Mouse (Mus musculus) left cerebral cortex, postnatal 4 days (tissue): ENCODE results near the gene Fam219a. TPM values are rescaled to one million over a fixed set of nuclear protein-coding genes. Genes with fewer than 3 reads are reported as not detected.

ENCODE experiments used
- DNase-seq: peaks from one replicate; pipeline ENCODE4 v3.0.0-alpha.2; 2022
- intact Hi-C: fragments of 180-260 bp; cut with DNase I; formaldehyde crosslinking; loops from one replicate; pipeline ENCODE4 v1.15.1; 2025
- total RNA-seq, 2 experiments: library from RNA; stranded (reverse); gene quantifications; 2 replicates each; pipeline ENCODE4 v1.2.3; 2021

The Fam219a gene
- total RNA-seq, result 100 to 1,000 TPM; 146 to 159 TPM

DNA sequence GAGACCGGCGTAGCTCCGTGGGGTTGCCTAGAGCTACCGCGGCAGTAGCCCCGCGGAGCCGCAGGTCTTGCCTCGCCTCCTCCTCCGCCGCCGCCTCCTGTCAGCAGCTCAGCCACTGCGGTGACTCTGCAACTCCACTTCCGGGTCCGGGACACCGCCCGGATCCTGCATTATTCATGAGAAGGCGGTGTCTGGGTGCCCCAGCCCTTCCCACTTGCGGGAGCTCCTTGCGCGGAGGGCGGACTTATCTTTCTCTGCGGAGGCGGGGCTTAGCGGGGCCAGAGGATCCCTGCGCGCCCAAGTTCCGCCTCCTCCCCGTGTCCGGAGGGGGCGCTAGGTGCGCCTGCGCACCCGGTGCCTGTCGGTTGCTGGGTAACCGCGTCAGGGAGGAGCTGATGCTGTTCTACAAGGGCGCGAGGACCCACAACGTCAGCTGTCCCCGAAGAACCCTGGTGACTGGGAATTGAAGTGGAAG is at the start of gene Fam219a, which contains the start of gene Dnaic1:
TSS of gene Fam219a (minus strand) at position 128 of the 475 bp plus-strand sequence.
TSS of gene Dnaic1 (plus strand) at position 365 of the 475 bp plus-strand sequence.
- DNase-seq, result peak; percentile 99
- intact Hi-C loops, result no loop called here

- DNase-seq, result peak; percentile 91
- intact Hi-C loops, result no loop called here
Measured at GRCm38 (mm10) chr4:41615661-41616599, 46.6 kb upstream of the Fam219a start.

DNA sequence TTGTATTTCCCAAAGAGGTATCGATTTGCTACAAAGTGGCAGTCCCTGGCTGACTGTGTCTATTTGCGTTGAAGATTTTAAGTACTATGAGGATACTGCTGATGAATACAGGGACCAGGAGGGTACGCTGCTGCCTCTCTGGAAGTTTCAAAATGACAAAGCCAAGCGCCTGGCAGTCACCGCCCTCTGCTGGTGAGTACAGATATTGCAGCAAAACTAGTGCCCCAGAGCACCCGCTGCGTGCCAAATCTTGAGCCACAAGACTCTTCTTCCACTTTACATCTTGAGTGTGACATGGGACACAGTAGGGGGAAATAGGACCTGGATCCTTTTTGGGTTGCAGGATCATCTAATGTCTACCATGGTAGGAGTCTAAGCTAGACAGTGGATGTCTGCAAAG is 44.8 kb upstream of the Fam219a start:
- intact Hi-C loops, result loop anchor here (5.0 kb wide), 1 partner anchor 92 kb away; no protein-coding TSS in a partner anchor
- DNase-seq, result peak; percentile 87

- intact Hi-C loops, result loop anchor here (5.0 kb wide), 1 partner anchor 90 kb away; no protein-coding TSS in a partner anchor
- DNase-seq, result peak; percentile 92
Measured at GRCm38 (mm10) chr4:41612166-41612565, 42.8 kb upstream of the Fam219a start.

GRCm38 (mm10) chr4:41610594-41610980 is 41.2 kb upstream of the Fam219a start:
- peak; percentile 63 for DNase-seq
- intact Hi-C loops, result loop anchor here (5.0 kb wide), 1 partner anchor 88 kb away; no protein-coding TSS in a partner anchor

DNA sequence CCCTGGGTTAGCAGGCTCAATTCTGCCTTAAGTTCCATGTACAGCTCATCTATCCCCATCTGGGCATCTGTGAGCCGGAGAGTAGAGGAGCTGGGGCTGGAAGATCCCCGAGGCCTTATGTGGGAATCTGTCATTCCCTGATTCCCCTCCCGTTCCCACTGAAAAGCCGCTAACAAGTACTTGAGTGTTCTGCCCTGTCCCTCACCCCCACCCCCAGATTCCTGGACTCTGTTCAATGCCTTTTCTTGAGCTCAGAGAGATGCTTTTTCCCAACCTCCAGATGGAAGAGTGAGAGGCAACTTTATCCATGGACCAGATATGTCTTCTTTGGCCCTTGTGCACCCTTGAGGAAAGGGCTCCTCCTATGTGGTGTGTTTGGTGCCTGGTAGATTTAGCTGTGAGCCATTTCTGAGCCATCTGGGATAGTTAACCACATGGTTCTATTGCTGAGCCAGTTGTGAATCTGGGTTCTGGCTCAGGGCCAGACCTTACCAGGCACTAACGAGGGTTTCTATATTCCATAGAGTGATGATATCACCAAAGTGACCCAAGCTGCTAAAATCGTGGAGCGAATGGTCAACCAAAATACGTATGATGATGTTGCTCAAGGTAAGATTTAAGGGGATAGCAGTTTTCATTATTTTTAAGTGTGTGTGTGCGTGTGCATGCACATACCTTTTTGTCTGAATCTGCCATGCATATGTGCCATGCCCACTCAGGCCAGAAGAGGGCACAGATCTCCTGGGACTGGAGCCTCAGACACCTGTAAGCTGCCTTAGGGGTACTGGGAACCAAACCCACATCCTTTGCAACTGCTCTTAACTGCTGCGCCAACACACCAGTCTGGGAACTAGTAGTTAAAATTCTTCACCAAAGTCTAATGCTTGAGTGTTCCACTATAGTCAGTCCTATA is 40.6 kb upstream of the Fam219a start:
- DNase-seq, result peak; percentile 57
- intact Hi-C loops, result loop anchor here (5.0 kb wide), 1 partner anchor 88 kb away; no protein-coding TSS in a partner anchor

- DNase-seq, result no peak
- intact Hi-C loops, result no loop called here
Measured at GRCm38 (mm10) chr4:41606784-41607183, 37.4 kb upstream of the Fam219a start.

DNA sequence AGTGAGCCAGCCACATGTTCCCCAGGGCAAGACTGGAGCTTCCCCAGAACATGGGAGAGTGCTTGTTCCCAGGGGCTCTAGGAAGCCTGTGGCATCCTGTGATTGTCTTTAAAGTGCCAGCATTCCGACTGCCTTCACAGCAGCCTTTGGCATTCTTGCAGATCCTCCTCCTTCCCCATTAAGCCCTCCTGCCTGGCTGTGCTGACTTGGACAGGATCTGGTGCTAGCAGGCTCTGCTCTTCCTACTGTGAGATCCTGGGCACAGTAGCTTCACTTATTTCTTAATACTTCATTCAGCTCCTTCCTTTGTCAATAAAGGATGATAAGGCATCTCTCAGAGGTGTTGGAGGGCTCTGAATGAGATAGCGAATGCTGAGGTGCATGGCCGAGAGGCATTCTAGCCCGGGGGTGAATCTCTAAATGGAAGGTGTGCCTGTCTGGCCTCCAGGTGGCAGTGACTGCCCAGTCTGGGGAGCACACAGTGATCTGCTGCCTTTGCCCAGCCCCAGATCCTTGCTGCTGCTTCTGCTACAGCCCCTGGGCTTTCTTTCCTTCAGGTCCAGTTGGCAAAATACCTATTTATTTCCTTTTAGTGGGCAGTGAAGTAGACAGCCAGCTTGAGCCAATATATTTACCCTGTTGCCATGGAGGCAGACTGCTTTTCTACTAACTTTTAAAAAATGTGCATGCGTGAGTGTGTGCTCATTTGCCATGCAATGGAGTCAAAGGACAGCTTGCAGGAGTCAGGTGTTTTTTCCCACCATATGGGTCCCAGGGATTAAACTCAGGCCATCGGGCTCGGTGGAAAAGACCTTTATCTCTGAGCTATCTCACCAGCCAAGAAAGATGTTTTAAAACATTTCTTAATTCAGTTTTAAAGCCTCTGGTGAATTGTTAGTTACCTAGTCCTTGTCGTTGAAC is 35.4 kb upstream of the Fam219a start:
- peak; percentile 70 for DNase-seq
- intact Hi-C loops, result no loop called here

- DNase-seq, result no peak
- intact Hi-C loops, result no loop called here
Measured at GRCm38 (mm10) chr4:41602818-41603217, 33.5 kb upstream of the Fam219a start.

DNA sequence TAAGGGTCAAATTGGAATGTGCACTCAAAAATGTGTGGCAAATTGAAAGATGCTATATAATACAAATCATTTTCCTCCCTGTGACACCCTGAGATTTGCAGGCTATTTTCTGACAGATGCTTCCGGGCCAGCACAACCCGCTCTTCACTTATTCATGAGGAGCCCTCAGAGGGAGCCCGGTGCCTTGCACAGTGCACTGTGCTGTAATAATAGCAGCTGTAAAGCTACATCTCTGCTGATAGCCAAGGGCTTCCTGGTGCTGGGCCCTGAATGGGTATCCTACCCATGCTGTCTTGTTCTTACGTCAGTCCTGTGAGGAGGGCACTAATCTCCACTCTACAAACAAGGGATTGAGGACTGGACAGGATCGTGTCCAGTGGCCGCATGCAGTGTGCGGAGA is 14.0 kb upstream of the Fam219a start:
- intact Hi-C loops, result no loop called here
- DNase-seq, result no peak

GRCm38 (mm10) chr4:41575914-41576313 is 6.6 kb upstream of the Fam219a start:
- intact Hi-C loops, result no loop called here
- no peak for DNase-seq

GRCm38 (mm10) chr4:41573492-41573891 is 4.2 kb upstream of the Fam219a start:
- DNase-seq, result peak; percentile 18
- intact Hi-C loops, result no loop called here

GRCm38 (mm10) chr4:41571490-41571889 is 2.2 kb upstream of the Fam219a start:
- peak; percentile 44 for DNase-seq
- intact Hi-C loops, result no loop called here

GRCm38 (mm10) chr4:41568682-41569410 is 492 bp downstream of the Fam219a start:
- DNase-seq, result peak; percentile 70
- intact Hi-C loops, result no loop called here

GRCm38 (mm10) chr4:41568239-41568638 is 1.1 kb downstream of the Fam219a start:
- intact Hi-C loops, result no loop called here
- DNase-seq, result peak; percentile 64

DNA sequence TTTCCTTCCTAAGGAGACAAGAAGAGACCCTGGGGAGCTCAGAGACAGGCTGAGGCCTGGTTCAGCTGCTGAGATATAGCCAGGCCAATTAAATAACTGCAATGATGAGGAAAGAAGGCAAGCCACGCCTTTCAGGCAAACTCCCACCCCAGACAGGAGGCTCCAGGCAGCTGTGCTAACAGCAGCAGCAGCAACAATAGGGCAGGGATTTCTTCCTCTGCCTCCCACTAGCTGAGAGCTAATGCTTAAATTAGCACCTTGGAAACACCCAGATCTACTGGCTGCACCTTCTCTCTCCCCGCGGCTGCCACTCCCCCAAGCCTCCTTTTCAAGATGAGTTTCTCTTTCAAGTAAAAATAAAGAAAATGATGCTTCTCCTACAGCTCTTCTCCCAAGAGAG is 3.2 kb downstream of the Fam219a start:
- intact Hi-C loops, result no loop called here
- no peak for DNase-seq

DNA sequence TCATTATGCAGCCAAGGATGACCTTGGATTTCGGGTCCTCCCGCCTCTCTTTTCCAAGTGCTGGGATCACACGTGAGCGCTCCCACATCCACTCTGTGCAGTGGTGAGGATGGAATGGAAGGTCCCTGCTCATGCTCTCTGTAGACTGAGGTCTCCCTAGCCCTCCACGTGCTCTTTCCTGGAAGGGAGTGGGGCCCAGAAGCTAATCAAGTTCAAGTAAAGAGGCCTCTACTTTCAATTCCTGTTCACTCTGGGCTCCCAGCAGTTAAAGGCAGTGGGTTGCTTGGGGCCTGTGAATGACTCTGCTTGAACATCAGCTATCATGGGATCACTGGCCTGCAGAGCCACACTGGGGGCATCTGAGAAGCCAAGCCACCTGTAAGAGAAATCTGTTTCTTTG is 6.0 kb downstream of the Fam219a start:
- intact Hi-C loops, result no loop called here
- DNase-seq, result no peak

GRCm38 (mm10) chr4:41557092-41557491 is 12.2 kb downstream of the Fam219a start:
- intact Hi-C loops, result no loop called here

GRCm38 (mm10) chr4:41556311-41556953 is 12.9 kb downstream of the Fam219a start:
- DNase-seq, result no peak
- intact Hi-C loops, result no loop called here

More at GRCm38 (mm10) chr4:41557092-41557491, 12.2 kb downstream of the Fam219a start:
- DNase-seq, result no peak
